Mouse (Mus musculus): ENCODE data around the gene Plcxd2. TPM values are rescaled to one million over a fixed set of nuclear protein-coding genes. Genes with fewer than 3 reads are reported as not detected.

Plcxd2 gene
- polyA plus RNA-seq, 1 experiment from 2014 or later = 0.49 TPM

GRCm38 (mm10) chr16:45973959-45974686 lies 35.9 kb downstream of the Plcxd2 start:
- Histone ChIP-seq H3K4me3 (ENCODE audit: low read depth, low read length) (no peak overlapping the region), H3K27me3 (ENCODE audit: control insufficient read depth, insufficient read depth, low read length) (no peaks in the 10 kb centered on the region), H3K9me3 (replicated peaks; ENCODE audit: control insufficient read depth, low read length) (no peaks in the 10 kb centered on the region), H3K4me1 (ENCODE audit: control insufficient read depth, insufficient read depth, low read length) (no peaks in the 10 kb centered on the region), H3K4me2 (no peak overlapping the region), H3K9ac (ENCODE audit: low read depth, low read length) (no peak overlapping the region), H3K27ac (ENCODE audit: low read depth, low read length) (no peak overlapping the region), H3K36me3 (ENCODE audit: control insufficient read depth, insufficient read depth, low read length) (no peaks in the 10 kb centered on the region; the same call in 1 of the 2 replicates)
- 40% methylated on average over 9 of the region's 9 CpGs for WGBS (ENCODE audit: insufficient replicate concordance)
- no peak for ATAC-seq (replicated peaks; ENCODE audit: insufficient number of reproducible peaks, low FRiP score, low TSS enrichment)

- H3K36me3 ChIP-seq (ENCODE audit: control insufficient read depth, insufficient read depth, low read length) = no peaks in the 10 kb centered on the region; the same call in 1 of the 2 replicates
- H3K4me3 ChIP-seq (ENCODE audit: low read depth, low read length) = no peak overlapping the region
- H3K9ac ChIP-seq (ENCODE audit: low read depth, low read length) = no peak overlapping the region
- ATAC-seq (replicated peaks; ENCODE audit: insufficient number of reproducible peaks, low FRiP score, low TSS enrichment) = no peak
- 84% methylated on average over 2 of the region's 2 CpGs for WGBS (ENCODE audit: insufficient replicate concordance)
- H3K27ac ChIP-seq (ENCODE audit: low read depth, low read length) = no peak overlapping the region
- peaks cover 3% of the 10 kb centered on the region; the same call in 1 of the 2 replicates for H3K4me1 ChIP-seq (ENCODE audit: control insufficient read depth, insufficient read depth, low read length)
- H3K27me3 ChIP-seq (ENCODE audit: control insufficient read depth, insufficient read depth, low read length) = no peaks in the 10 kb centered on the region
- H3K4me2 ChIP-seq = no peak overlapping the region
- no peaks in the 10 kb centered on the region for H3K9me3 ChIP-seq (replicated peaks; ENCODE audit: control insufficient read depth, low read length)
Measured at GRCm38 (mm10) chr16:45970187-45970586, 39.8 kb downstream of the Plcxd2 start.

- Histone ChIP-seq H3K36me3 (ENCODE audit: control insufficient read depth, insufficient read depth, low read length) (no peaks in the 10 kb centered on the region; the same call in 1 of the 2 replicates), H3K27me3 (ENCODE audit: control insufficient read depth, insufficient read depth, low read length) (no peaks in the 10 kb centered on the region), H3K9me3 (replicated peaks; ENCODE audit: control insufficient read depth, low read length) (no peaks in the 10 kb centered on the region), H3K4me3 (ENCODE audit: low read depth, low read length) (no peak overlapping the region), H3K4me2 (no peak overlapping the region), H3K4me1 (ENCODE audit: control insufficient read depth, insufficient read depth, low read length) (peaks cover 3% of the 10 kb centered on the region; the same call in 1 of the 2 replicates), H3K9ac (ENCODE audit: low read depth, low read length) (no peak overlapping the region), H3K27ac (ENCODE audit: low read depth, low read length) (no peak overlapping the region)
- 75% methylated on average over 5 of the region's 5 CpGs for WGBS (ENCODE audit: insufficient replicate concordance)
- ATAC-seq (replicated peaks; ENCODE audit: insufficient number of reproducible peaks, low FRiP score, low TSS enrichment) = no peak
Measured at GRCm38 (mm10) chr16:45968716-45969115, 41.3 kb downstream of the Plcxd2 start.

DNA sequence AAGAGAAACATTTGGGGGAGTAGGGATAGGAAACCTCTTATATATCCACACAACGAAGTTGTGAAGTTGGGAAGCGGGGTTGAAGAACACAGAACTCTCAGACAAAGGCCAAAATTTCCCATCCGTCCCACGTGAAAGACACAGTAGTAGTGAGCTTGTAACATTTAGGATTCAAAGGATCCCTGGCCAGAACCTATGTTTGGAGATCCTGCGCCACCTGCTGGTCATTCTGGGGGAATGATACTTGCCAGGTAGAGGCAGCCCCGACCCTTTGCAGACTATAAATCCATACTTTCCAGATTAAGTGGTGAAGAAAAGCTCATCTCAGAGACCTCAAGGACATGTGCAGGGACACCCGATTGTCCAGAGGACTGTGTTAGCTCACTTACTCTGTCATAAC lies 42.5 kb downstream of the Plcxd2 start:
- Histone ChIP-seq H3K27me3 (ENCODE audit: control insufficient read depth, insufficient read depth, low read length) (no peaks in the 10 kb centered on the region), H3K4me3 (ENCODE audit: low read depth, low read length) (no peak overlapping the region), H3K4me1 (ENCODE audit: control insufficient read depth, insufficient read depth, low read length) (peaks cover 6% of the 10 kb centered on the region), H3K27ac (ENCODE audit: low read depth, low read length) (no peak overlapping the region), H3K4me2 (no peak overlapping the region), H3K9ac (ENCODE audit: low read depth, low read length) (no peak overlapping the region), H3K36me3 (ENCODE audit: control insufficient read depth, insufficient read depth, low read length) (no peaks in the 10 kb centered on the region; the same call in 1 of the 2 replicates), H3K9me3 (replicated peaks; ENCODE audit: control insufficient read depth, low read length) (no peaks in the 10 kb centered on the region)
- 11% methylated on average over 7 of the region's 7 CpGs for WGBS (ENCODE audit: insufficient replicate concordance)
- ATAC-seq (replicated peaks; ENCODE audit: insufficient number of reproducible peaks, low FRiP score, low TSS enrichment) = peak; percentile 33; the same call in 1 of the 2 replicates

DNA sequence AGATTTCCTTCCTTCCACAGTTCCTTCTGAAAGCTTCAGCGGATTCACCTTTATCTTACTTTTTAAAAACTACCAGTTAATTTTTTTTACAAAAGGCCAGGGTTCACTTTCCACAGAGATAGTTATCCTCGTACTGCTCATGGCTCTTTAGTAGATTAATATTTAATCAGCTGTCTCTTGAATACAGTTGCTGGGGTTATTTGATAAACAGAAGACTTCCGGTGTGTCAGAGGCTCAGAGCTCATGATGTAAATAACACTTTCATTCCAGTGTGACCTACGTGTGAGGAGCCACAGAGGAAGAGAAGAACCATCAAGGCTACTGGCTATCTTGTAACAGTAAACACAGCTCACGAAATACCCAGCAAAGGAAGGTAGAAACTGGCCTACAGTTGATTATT lies 43.4 kb downstream of the Plcxd2 start:
- ATAC-seq (replicated peaks; ENCODE audit: insufficient number of reproducible peaks, low FRiP score, low TSS enrichment) = no peak
- no peak overlapping the region for H3K4me3 ChIP-seq (ENCODE audit: low read depth, low read length)
- peaks cover 6% of the 10 kb centered on the region for H3K4me1 ChIP-seq (ENCODE audit: control insufficient read depth, insufficient read depth, low read length)
- H3K9me3 ChIP-seq (replicated peaks; ENCODE audit: control insufficient read depth, low read length) = no peaks in the 10 kb centered on the region
- no peak overlapping the region for H3K4me2 ChIP-seq
- no peak overlapping the region for H3K27ac ChIP-seq (ENCODE audit: low read depth, low read length)
- no peak overlapping the region for H3K9ac ChIP-seq (ENCODE audit: low read depth, low read length)
- WGBS (ENCODE audit: insufficient replicate concordance) = 57% methylated on average over 5 of the region's 5 CpGs
- no peaks in the 10 kb centered on the region for H3K36me3 ChIP-seq (ENCODE audit: control insufficient read depth, insufficient read depth, low read length)
- no peaks in the 10 kb centered on the region for H3K27me3 ChIP-seq (ENCODE audit: control insufficient read depth, insufficient read depth, low read length)

DNA sequence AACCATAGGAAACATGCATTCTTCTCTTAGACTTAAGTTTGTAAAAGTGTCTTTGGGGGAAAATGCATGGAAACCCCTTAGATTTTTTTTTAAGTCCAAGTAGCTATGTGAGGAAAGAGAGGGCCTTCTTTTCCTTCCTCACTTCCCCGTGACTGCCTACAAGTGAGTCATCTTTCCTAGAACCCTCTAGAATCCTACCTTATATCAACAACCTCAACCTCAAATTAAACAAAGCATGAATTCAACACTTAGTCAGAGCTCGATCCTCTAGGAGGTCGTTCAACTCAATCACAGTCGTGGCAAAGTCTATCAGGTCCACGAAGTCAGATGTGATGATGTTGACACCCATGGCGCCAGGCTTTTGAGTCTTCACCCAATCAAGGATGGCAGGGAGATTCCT lies 45.2 kb downstream of the Plcxd2 start:
- Histone ChIP-seq H3K4me1 (ENCODE audit: control insufficient read depth, insufficient read depth, low read length) (peaks cover 6% of the 10 kb centered on the region), H3K4me3 (ENCODE audit: low read depth, low read length) (no peak overlapping the region), H3K27ac (ENCODE audit: low read depth, low read length) (no peak overlapping the region), H3K4me2 (no peak overlapping the region), H3K9ac (ENCODE audit: low read depth, low read length) (no peak overlapping the region), H3K27me3 (ENCODE audit: control insufficient read depth, insufficient read depth, low read length) (no peaks in the 10 kb centered on the region), H3K9me3 (replicated peaks; ENCODE audit: control insufficient read depth, low read length) (no peaks in the 10 kb centered on the region), H3K36me3 (ENCODE audit: control insufficient read depth, insufficient read depth, low read length) (no peaks in the 10 kb centered on the region)
- 70% methylated on average over 6 of the region's 6 CpGs for WGBS (ENCODE audit: insufficient replicate concordance)
- no peak for ATAC-seq (replicated peaks; ENCODE audit: insufficient number of reproducible peaks, low FRiP score, low TSS enrichment)

GRCm38 (mm10) chr16:45963837-45964236 lies 46.2 kb downstream of the Plcxd2 start:
- Histone ChIP-seq H3K27ac (ENCODE audit: low read depth, low read length) (no peak overlapping the region), H3K9me3 (replicated peaks; ENCODE audit: control insufficient read depth, low read length) (no peaks in the 10 kb centered on the region), H3K4me1 (ENCODE audit: control insufficient read depth, insufficient read depth, low read length) (peaks cover 6% of the 10 kb centered on the region), H3K9ac (ENCODE audit: low read depth, low read length) (no peak overlapping the region), H3K4me2 (no peak overlapping the region), H3K4me3 (ENCODE audit: low read depth, low read length) (no peak overlapping the region), H3K36me3 (ENCODE audit: control insufficient read depth, insufficient read depth, low read length) (no peaks in the 10 kb centered on the region), H3K27me3 (ENCODE audit: control insufficient read depth, insufficient read depth, low read length) (no peaks in the 10 kb centered on the region)
- 77% methylated on average over 8 of the region's 8 CpGs for WGBS (ENCODE audit: insufficient replicate concordance)
- ATAC-seq (replicated peaks; ENCODE audit: insufficient number of reproducible peaks, low FRiP score, low TSS enrichment) = no peak

DNA sequence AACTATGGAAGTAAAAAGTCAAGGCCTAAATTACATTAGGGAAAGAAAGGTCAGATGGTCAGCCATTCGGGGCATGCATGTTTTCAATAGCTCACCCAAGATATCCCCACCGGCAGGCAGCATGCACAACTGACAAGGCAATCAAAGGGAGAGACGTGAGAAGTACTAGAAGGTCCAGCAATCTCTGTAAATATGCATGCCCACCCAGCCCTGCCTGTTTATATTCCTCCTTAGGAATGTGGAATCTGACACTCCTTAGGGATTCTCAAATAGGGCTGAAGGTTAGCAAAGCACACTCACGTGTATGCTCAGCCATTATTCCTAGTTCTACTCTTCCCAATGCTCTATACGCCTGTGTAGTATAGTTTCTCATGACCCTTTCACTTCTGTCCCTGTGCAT lies 46.9 kb downstream of the Plcxd2 start:
- no peak overlapping the region for H3K27ac ChIP-seq (ENCODE audit: low read depth, low read length)
- no peaks in the 10 kb centered on the region for H3K27me3 ChIP-seq (ENCODE audit: control insufficient read depth, insufficient read depth, low read length)
- H3K9me3 ChIP-seq (replicated peaks; ENCODE audit: control insufficient read depth, low read length) = no peaks in the 10 kb centered on the region
- H3K9ac ChIP-seq (ENCODE audit: low read depth, low read length) = no peak overlapping the region
- H3K4me1 ChIP-seq (ENCODE audit: control insufficient read depth, insufficient read depth, low read length) = peaks cover 6% of the 10 kb centered on the region
- no peaks in the 10 kb centered on the region for H3K36me3 ChIP-seq (ENCODE audit: control insufficient read depth, insufficient read depth, low read length)
- H3K4me2 ChIP-seq = no peak overlapping the region
- H3K4me3 ChIP-seq (ENCODE audit: low read depth, low read length) = no peak overlapping the region
- ATAC-seq (replicated peaks; ENCODE audit: insufficient number of reproducible peaks, low FRiP score, low TSS enrichment) = no peak
- WGBS (ENCODE audit: insufficient replicate concordance) = 28% methylated on average over 5 of the region's 5 CpGs

DNA sequence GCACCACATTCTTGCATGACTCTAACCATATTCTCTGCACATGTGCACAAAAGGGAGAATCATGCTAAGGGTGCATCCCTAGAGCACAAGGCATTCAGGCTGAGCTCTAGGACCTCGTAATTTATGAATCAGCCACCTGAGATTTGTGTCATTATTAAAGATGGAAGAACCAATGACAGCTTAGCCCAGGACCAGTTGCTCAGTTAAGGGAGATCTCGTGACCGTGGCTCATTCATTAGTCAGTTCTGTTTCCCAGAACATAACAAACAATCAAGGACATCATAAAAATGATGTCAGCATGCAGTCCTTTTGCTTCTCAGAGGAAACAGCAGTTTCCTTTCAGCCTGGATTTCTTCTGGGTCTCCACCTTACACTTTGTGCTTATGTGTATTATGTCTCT lies 49.0 kb downstream of the Plcxd2 start:
- no peak for ATAC-seq (replicated peaks; ENCODE audit: insufficient number of reproducible peaks, low FRiP score, low TSS enrichment)
- no peaks in the 10 kb centered on the region for H3K36me3 ChIP-seq (ENCODE audit: control insufficient read depth, insufficient read depth, low read length)
- no peak overlapping the region for H3K27ac ChIP-seq (ENCODE audit: low read depth, low read length)
- H3K4me2 ChIP-seq = no peak overlapping the region
- no peak overlapping the region for H3K9ac ChIP-seq (ENCODE audit: low read depth, low read length)
- 79% methylated on average over 3 of the region's 3 CpGs for WGBS (ENCODE audit: insufficient replicate concordance)
- H3K9me3 ChIP-seq (replicated peaks; ENCODE audit: control insufficient read depth, low read length) = no peaks in the 10 kb centered on the region
- no peaks in the 10 kb centered on the region for H3K27me3 ChIP-seq (ENCODE audit: control insufficient read depth, insufficient read depth, low read length)
- peaks cover 3% of the 10 kb centered on the region; the same call in 1 of the 2 replicates for H3K4me1 ChIP-seq (ENCODE audit: control insufficient read depth, insufficient read depth, low read length)
- H3K4me3 ChIP-seq (ENCODE audit: low read depth, low read length) = no peak overlapping the region

Measured in heart, embryonic 11.5 days (tissue).